Mouse (Mus musculus): Measurements from ENCODE around the gene Apol10b.
"Not testable (repeated sequence)": the region's sequence is repeated elsewhere in the genome, so short reads cannot be mapped to it uniquely, and the experiment has no call there.

Apol10b gene

GRCm38 (mm10) chr15:77595961-77596360 lies at the start of gene Apol10b:
Gene Apol10b, minus strand, starts transcription at chr15:77596125.
- no peak for DNase-seq

GRCm38 (mm10) chr15:77643176-77643575 lies 47.3 kb upstream of the Apol10b start, which contains the start of gene Apol11b:
Gene Apol11b, minus strand, starts transcription at chr15:77643286.
- DNase-seq, result not testable (repeated sequence)

GRCm38 (mm10) chr15:77629822-77630221 lies 33.9 kb upstream of the Apol10b start:
- not testable (repeated sequence) for DNase-seq

- not testable (repeated sequence) for DNase-seq
These were observed 32.7 kb upstream of the Apol10b start for GRCm38 (mm10) chr15:77628647-77629046.

- not testable (repeated sequence) for DNase-seq
These were observed 30.5 kb upstream of the Apol10b start for GRCm38 (mm10) chr15:77626471-77626870.

GRCm38 (mm10) chr15:77624710-77625109 lies 28.8 kb upstream of the Apol10b start:
- no peak for DNase-seq

GRCm38 (mm10) chr15:77606069-77606468 lies 10.1 kb upstream of the Apol10b start:
- no peak for DNase-seq

- DNase-seq, result no peak
These were observed 3.0 kb upstream of the Apol10b start, which contains the start of gene Gm36245 for GRCm38 (mm10) chr15:77598958-77599357. Gene Gm36245, plus strand, starts transcription at chr15:77599258.

GRCm38 (mm10) chr15:77598429-77598828 lies 2.5 kb upstream of the Apol10b start:
- DNase-seq, result no peak

GRCm38 (mm10) chr15:77593557-77593956 lies 2.4 kb downstream of the Apol10b start:
- DNase-seq, result no peak

GRCm38 (mm10) chr15:77590881-77591280 lies 5.0 kb downstream of the Apol10b start:
- DNase-seq, result no peak

GRCm38 (mm10) chr15:77588981-77589380 lies 6.9 kb downstream of the Apol10b start:
- DNase-seq, result no peak

- no peak for DNase-seq
These were observed 8.9 kb downstream of the Apol10b start for GRCm38 (mm10) chr15:77587026-77587425.

- DNase-seq, result no peak
These were observed 14.2 kb downstream of the Apol10b start for GRCm38 (mm10) chr15:77581681-77582080.

GRCm38 (mm10) chr15:77579311-77579710 lies 16.6 kb downstream of the Apol10b start:
- no peak for DNase-seq

GRCm38 (mm10) chr15:77578801-77579200 lies 17.1 kb downstream of the Apol10b start:
- no peak for DNase-seq

GRCm38 (mm10) chr15:77563219-77563618 lies 32.7 kb downstream of the Apol10b start:
- no peak for DNase-seq

- no peak for DNase-seq
These were observed 34.1 kb downstream of the Apol10b start, which contains the start of gene 1700025B11Rik for GRCm38 (mm10) chr15:77561792-77562191. Gene 1700025B11Rik, minus strand, starts transcription at chr15:77561892.

- DNase-seq, result not testable (repeated sequence)
These were observed 56.7 kb downstream of the Apol10b start for GRCm38 (mm10) chr15:77539221-77539620.
